Mouse (Mus musculus) ES-Bruce4 (cell line): ENCODE measurements around the gene Ccdc162.

Experiments
- CTCF ChIP-seq: IDR thresholded peaks from one replicate; pipeline ENCODE4 v1.8.1; 2011; ENCODE audit warnings: low read depth, low read length
- EP300 ChIP-seq: IDR thresholded peaks from 2 replicates; pipeline ENCODE4 v1.6.1; 2011; ENCODE audit warnings: low read depth, low read length; ENCODE audit not compliant: insufficient read depth
- POLR2A ChIP-seq: IDR thresholded peaks from one replicate; pipeline ENCODE4 v1.8.1; 2011; ENCODE audit warnings: low read length; ENCODE audit not compliant: insufficient read depth

- TF ChIP-seq POLR2A (no peak), CTCF (no peak), EP300 (no peak)
These were observed 115.1 kb downstream of the Ccdc162 start for GRCm38 (mm10) chr10:41601302-41601701.
